Mouse (Mus musculus) CH12.LX (cell line): ENCODE measurements around the gene Cd3g. TPM values are rescaled to one million over a fixed set of nuclear protein-coding genes. Genes with fewer than 3 reads are reported as not detected.

Experiments used
- DNase-seq: peaks from one replicate; pipeline ENCODE4 v3.0.0-alpha.2; 2013; ENCODE audit errors: extremely low read depth
- H3K27ac ChIP-seq: 2 replicates; pipeline ENCODE4 v1.5.1; 2012; ENCODE audit warnings: low read depth, mild to moderate bottlenecking, control low read depth, moderate library complexity; ENCODE audit not compliant: insufficient read depth
- H3K27me3 ChIP-seq: replicated peaks from 2 replicates; pipeline ENCODE3; 2012; ENCODE audit warnings: inconsistent platforms
- H3K36me3 ChIP-seq, 2 experiments: replicated peaks in 1 of 2; 2 replicates each; pipeline versions ENCODE3 to v1.6.1; 2012; ENCODE audit warnings: inconsistent platforms in 1 of 2, low read length in 1 of 2, mild to moderate bottlenecking in 1 of 2, mixed read lengths in 1 of 2, moderate library complexity in 1 of 2; ENCODE audit not compliant: control insufficient read depth in 1 of 2, insufficient read depth in 1 of 2
- H3K4me1 ChIP-seq, 2 experiments: 2 replicates each; pipeline ENCODE4 v1.6.1; 2012; ENCODE audit warnings: inconsistent platforms in 1 of 2, moderate library complexity in 1 of 2; ENCODE audit not compliant: insufficient read depth in 2 of 2, control insufficient read depth in 1 of 2
- H3K4me2 ChIP-seq: 2 replicates; pipeline ENCODE4 v1.6.1; 2012; ENCODE audit warnings: low read depth, mild to moderate bottlenecking, control low read depth; ENCODE audit not compliant: poor library complexity, insufficient read depth, severe bottlenecking
- H3K4me3 ChIP-seq, 3 experiments: fragments of 150-350 bp in 1 of 3; sonication (generic) in 1 of 3; replicated peaks in 1 of 3; 2 replicates each; pipeline versions ENCODE3 to v1.5.1; 2011 to 2012; ENCODE audit warnings: low read depth in 2 of 3, low read length in 2 of 3, mild to moderate bottlenecking in 2 of 3, moderate library complexity in 2 of 3, control low read depth in 1 of 3, improper control_type of control experiment in 1 of 3, inconsistent platforms in 1 of 3, mixed read lengths in 1 of 3; ENCODE audit not compliant: poor library complexity in 1 of 3
- H3K79me2 ChIP-seq: replicated peaks from 2 replicates; pipeline ENCODE4 v1.6.1; 2012; ENCODE audit warnings: mild to moderate bottlenecking, moderate library complexity; ENCODE audit not compliant: control insufficient read depth, poor library complexity, insufficient read depth, severe bottlenecking; ENCODE audit errors: extremely low read depth
- H3K9ac ChIP-seq: 2 replicates; pipeline ENCODE4 v1.6.1; 2012; ENCODE audit warnings: low read depth, mild to moderate bottlenecking, control low read depth, moderate library complexity; ENCODE audit not compliant: insufficient read depth
- H3K9me3 ChIP-seq: replicated peaks from 2 replicates; pipeline ENCODE3; 2012; ENCODE audit warnings: low read length, inconsistent platforms, mixed read lengths
- BHLHE40 ChIP-seq: IDR thresholded peaks from 2 replicates; pipeline ENCODE4 v1.6.1; 2011; ENCODE audit warnings: mild to moderate bottlenecking, low read depth, low read length, improper control_type of control experiment
- CTCF ChIP-seq, 2 experiments: IDR thresholded peaks in 1 of 2; conservative IDR thresholded peaks in 1 of 2; 2 replicates each; pipeline ENCODE4 v1.5.1; 2011 to 2012; ENCODE audit warnings: low read depth in 2 of 2, low read length in 2 of 2, improper control_type of control experiment in 1 of 2, inconsistent platforms in 1 of 2, mild to moderate bottlenecking in 1 of 2, moderate library complexity in 1 of 2
- ELF1 ChIP-seq: IDR thresholded peaks from 2 replicates; pipeline ENCODE4 v1.6.1; 2014; ENCODE audit warnings: low read depth, mild to moderate bottlenecking, inconsistent platforms, low read length, improper control_type of control experiment
- EP300 ChIP-seq: IDR thresholded peaks from 2 replicates; pipeline ENCODE4 v1.6.1; 2011; ENCODE audit warnings: low read length, improper control_type of control experiment
- ETS1 ChIP-seq: conservative IDR thresholded peaks from 2 replicates; pipeline ENCODE4 v1.6.1; 2012; ENCODE audit warnings: low read depth, mild to moderate bottlenecking, inconsistent platforms, low read length, improper control_type of control experiment, moderate library complexity
- HCFC1 ChIP-seq: IDR thresholded peaks from 2 replicates; pipeline ENCODE4 v1.6.1; 2012; ENCODE audit warnings: low read depth, mild to moderate bottlenecking, inconsistent platforms, low read length, improper control_type of control experiment
- JUN ChIP-seq: IDR thresholded peaks from 2 replicates; pipeline ENCODE4 v1.6.1; 2011; ENCODE audit warnings: low read depth, mild to moderate bottlenecking, low read length, improper control_type of control experiment, moderate library complexity; ENCODE audit not compliant: insufficient read depth
- MAZ ChIP-seq: IDR thresholded peaks from 2 replicates; pipeline ENCODE4 v1.6.1; 2012; ENCODE audit warnings: low read depth, mild to moderate bottlenecking, inconsistent platforms, low read length, improper control_type of control experiment, moderate library complexity
- MEF2A ChIP-seq: IDR thresholded peaks from 2 replicates; pipeline ENCODE4 v1.6.1; 2014; ENCODE audit warnings: low read depth, mild to moderate bottlenecking, inconsistent platforms, low read length, improper control_type of control experiment, borderline replicate concordance
- MXI1 ChIP-seq: IDR thresholded peaks from 2 replicates; pipeline ENCODE4 v1.6.1; 2011; ENCODE audit warnings: mild to moderate bottlenecking, low read depth, low read length, improper control_type of control experiment
- MYC ChIP-seq: IDR thresholded peaks from 2 replicates; pipeline ENCODE4 v1.6.1; 2011; ENCODE audit warnings: low read depth, mild to moderate bottlenecking, improper control_type of control experiment, low read length
- NELFE ChIP-seq: IDR thresholded peaks from 2 replicates; pipeline ENCODE4 v1.6.1; 2011; ENCODE audit warnings: low read depth, low read length, improper control_type of control experiment
- POLR2AphosphoS2 ChIP-seq: IDR thresholded peaks from 2 replicates; pipeline ENCODE4 v1.6.1; 2011; ENCODE audit warnings: low read depth, low read length, improper control_type of control experiment
- RAD21 ChIP-seq: IDR thresholded peaks from 2 replicates; pipeline ENCODE4 v1.6.1; 2011; ENCODE audit warnings: low read depth, mild to moderate bottlenecking, low read length, improper control_type of control experiment, moderate library complexity
- RCOR1 ChIP-seq: conservative IDR thresholded peaks from 2 replicates; pipeline ENCODE4 v1.6.1; 2012; ENCODE audit warnings: low read depth, mild to moderate bottlenecking, inconsistent platforms, low read length, improper control_type of control experiment
- SMC3 ChIP-seq: IDR thresholded peaks from 2 replicates; pipeline ENCODE4 v1.6.1; 2011; ENCODE audit warnings: low read depth, low read length, improper control_type of control experiment
- TCF12 ChIP-seq: IDR thresholded peaks from 2 replicates; pipeline ENCODE4 v1.6.1; 2014; ENCODE audit warnings: low read depth, mild to moderate bottlenecking, inconsistent platforms, low read length, improper control_type of control experiment
- ZKSCAN1 ChIP-seq: IDR thresholded peaks from 2 replicates; pipeline ENCODE4 v1.6.1; 2012; ENCODE audit warnings: low read depth, inconsistent platforms, low read length, improper control_type of control experiment, borderline replicate concordance
- dilution Hi-C: fragments of 300-500 bp; cut with MboI; formaldehyde crosslinking; loops from 2 replicates; pipeline ENCODE4 v1.14.3; 2020; ENCODE audit warnings: low sequenced_read_pairs; ENCODE audit not compliant: extremely low pct_unique_long_range_greater_than_20kb, extremely low pct_ligation_motif_present
- in situ Hi-C: fragments of 300-500 bp; cut with MboI; formaldehyde crosslinking; loops from 3 replicates; pipeline ENCODE4 v1.14.3; 2019; ENCODE audit warnings: low sequenced_read_pairs, low pct_ligation_motif_present, low pct_unique_long_range_greater_than_20kb, mixed read lengths
- polyA plus RNA-seq: library from polyadenylated mRNA; unstranded; fragments of >175 nt; gene quantifications from 2 replicates; pipeline ENCODE4 v1.2.1, GENCODE M21; 2012; ENCODE audit warnings: low read depth; ENCODE audit not compliant: insufficient read length
- total RNA-seq, 2 experiments: library from RNA; depleted of rRNA; stranded (reverse); fragments of 300-350 nt in 1 of 2; fragments of >200 nt in 1 of 2; gene quantifications; 2 replicates each; pipeline ENCODE4 v1.2.3; 2012 to 2014

Gene Cd3g
- total and polyA plus RNA-seq, 3 experiments: 1.7 to 12.7 (median 2.9) TPM

DNA sequence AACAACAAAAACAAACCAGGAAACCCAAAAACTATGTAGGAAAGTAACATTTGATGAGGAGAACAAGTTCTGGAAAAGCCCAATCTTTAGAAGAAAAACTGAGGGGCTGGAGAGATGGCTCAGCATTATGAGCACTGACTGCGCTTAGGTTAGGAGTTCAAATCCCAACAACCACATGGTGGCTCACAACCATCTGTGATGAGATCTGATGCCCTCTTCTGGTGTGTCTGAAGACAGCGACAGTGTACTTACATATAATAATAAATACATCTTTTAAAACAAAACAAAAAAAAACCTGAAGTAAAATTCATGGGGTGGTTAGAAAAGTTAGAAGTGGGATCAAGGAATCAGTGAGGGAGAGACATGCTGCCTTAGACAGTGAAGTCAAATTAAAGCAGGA lies 58.7 kb downstream of the Cd3g start:
- no peaks in the 10 kb centered on the region for H3K27me3 ChIP-seq
- in situ Hi-C loops: no loop called here
- peaks cover 36% of the 10 kb centered on the region for H3K79me2 ChIP-seq
- H3K4me1 ChIP-seq: peaks cover 0 to 23% of the 10 kb centered on the region in 2 experiments; a peak in 2 of 4 replicates
- peak; percentile 17 for DNase-seq
- TF ChIP-seq JUN (no peak), ZKSCAN1 (no peak), CTCF (conservative IDR thresholded peaks at IDR 0.05 in 1 of 2, IDR thresholded peaks at IDR 0.05 in 1 of 2; ENCODE audit: low read depth in 2 of 2, low read length in 2 of 2) (peak in 1 of 2 experiments; percentile 53; a peak in 2 of 4 replicates), MYC (0 out of 2 replicates have a peak, but pooled peaks have one; percentile 37), MXI1 (no peak; the same call in 1 of the 2 replicates), BHLHE40 (no peak), TCF12 (no peak), HCFC1 (no peak), POLR2AphosphoS2 (no peak; the same call in 1 of the 2 replicates), MEF2A (no peak), SMC3 (peak; percentile 10; the same call in 1 of the 2 replicates), MAZ (no peak), RAD21 (no peak; the same call in 1 of the 2 replicates), EP300 (no peak), ELF1 (no peak), ETS1 (no peak)
- dilution Hi-C loops: no loop called here
- H3K27ac ChIP-seq: no peak overlapping the region
- peak overlapping the region; percentile 65 for H3K4me2 ChIP-seq
- peak overlapping the region in 2 of 3 experiments; percentile 88 to 98 for H3K4me3 ChIP-seq
- H3K36me3 ChIP-seq: peaks cover 0 to 35% of the 10 kb centered on the region in 2 experiments
- peak overlapping the region; percentile 79; the same call in 1 of the 2 replicates for H3K9ac ChIP-seq
- H3K9me3 ChIP-seq: no peaks in the 10 kb centered on the region

- Histone ChIP-seq H3K79me2 (peaks cover 39% of the 10 kb centered on the region), H3K36me3 (peaks cover 0 to 34% of the 10 kb centered on the region in 2 experiments), H3K4me2 (peak overlapping the region; percentile 65), H3K27me3 (no peaks in the 10 kb centered on the region), H3K27ac (no peak overlapping the region), H3K9me3 (no peaks in the 10 kb centered on the region), H3K4me1 (peaks cover 0 to 23% of the 10 kb centered on the region in 2 experiments; a peak in 2 of 4 replicates), H3K4me3 (peak overlapping the region; percentile 61 to 98 (median 88)), H3K9ac (peak overlapping the region; percentile 79)
- no peak for TF ChIP-seq RCOR1
- TF ChIP-seq NELFE: 0 out of 2 replicates have a peak, but pooled peaks have one; percentile 16
- peak; percentile 65 for DNase-seq
- dilution Hi-C loops (no loop called here), in situ Hi-C loops (no loop called here)
Observed at GRCm38 (mm10) chr9:44921123-44921468, 59.1 kb downstream of the Cd3g start.
